Mouse (Mus musculus) hindbrain, postnatal 0 days (tissue): ENCODE results near the gene Usf3. TPM values are rescaled to one million over a fixed set of nuclear protein-coding genes. Genes with fewer than 3 reads are reported as not detected.

Source experiments
- ATAC-seq: fragments of 200-750 bp; cut with Nextera tagmentation; 2 replicates; pipeline ENCODE4 v1.8.0; 2017; ENCODE audit warnings: mild to moderate bottlenecking, moderate TSS enrichment, moderate library complexity
- DNase-seq: peaks from one replicate; pipeline ENCODE4 v3.0.0-alpha.2; 2015; ENCODE audit warnings: low spot score
- H3K27ac ChIP-seq: fragments of 300-500 bp; sonication (generic); 2 replicates; pipeline ENCODE4 v1.5.1; 2014; ENCODE audit warnings: mild to moderate bottlenecking
- H3K27me3 ChIP-seq: fragments of 300-500 bp; sonication (generic); 2 replicates; pipeline ENCODE4 v1.6.1; 2014; ENCODE audit warnings: low read length, mixed read lengths; ENCODE audit not compliant: insufficient read depth
- H3K36me3 ChIP-seq: fragments of 300-500 bp; sonication (generic); 2 replicates; pipeline ENCODE4 v1.6.1; 2014; ENCODE audit warnings: low read length, mixed read lengths; ENCODE audit not compliant: insufficient read depth
- H3K4me1 ChIP-seq: fragments of 300-500 bp; sonication (generic); 2 replicates; pipeline ENCODE4 v1.6.1; 2014; ENCODE audit warnings: antibody characterized with exemption, low read length, mixed read lengths; ENCODE audit not compliant: insufficient read depth
- H3K4me2 ChIP-seq: fragments of 300-500 bp; sonication (generic); 2 replicates; pipeline ENCODE4 v1.6.1; 2014; ENCODE audit warnings: low read depth, mild to moderate bottlenecking, low read length, moderate library complexity, mixed read lengths
- H3K4me3 ChIP-seq: fragments of 300-500 bp; sonication (generic); 2 replicates; pipeline ENCODE4 v1.5.1; 2014; ENCODE audit warnings: low read length
- H3K9ac ChIP-seq: fragments of 300-500 bp; sonication (generic); replicated peaks from 2 replicates; pipeline ENCODE4 v1.6.1; 2014; ENCODE audit warnings: mild to moderate bottlenecking, low read length, moderate library complexity, mixed read lengths
- H3K9me3 ChIP-seq: fragments of 300-500 bp; sonication (generic); 2 replicates; pipeline ENCODE4 v1.6.1; 2016; ENCODE audit warnings: low read length, mixed read lengths
- CTCF ChIP-seq: IDR thresholded peaks from 2 replicates; pipeline ENCODE4 v1.5.1; 2016; ENCODE audit warnings: antibody characterized with exemption, control low read depth, low read depth
- WGBS: fragments of 180-500 bp; shearing (Covaris S2); extraction: QIAGEN DNeasy Blood & Tissue Kit; methylation state at CpG from one replicate; pipeline ENCODE4 v1.1.7; 2014; 5-methylcytosine and 5-hydroxymethylcytosine counted together
- polyA plus RNA-seq: library from polyadenylated mRNA; unstranded; fragments of >200 nt; fragmentation: Nextera tagmentation; extraction: Ambion mirVana; gene quantifications from 2 replicates; pipeline ENCODE4 v1.2.1, GENCODE M21; 2015
- total RNA-seq: library from RNA; depleted of rRNA; stranded (reverse); fragments of >200 nt; gene quantifications from 2 replicates; pipeline ENCODE4 v1.2.3, GENCODE M21; 2014

Gene Usf3
- total and polyA plus RNA-seq, 2 experiments from 2014 or later: 1.9 to 13.8 TPM

- H3K4me3 ChIP-seq: peak overlapping the region; percentile 90
- no peaks in the 10 kb centered on the region for H3K36me3 ChIP-seq
- H3K9ac ChIP-seq: peak overlapping the region; percentile 92
- peak; percentile 100 for ATAC-seq
- WGBS: 1% methylated on average over 26 of the region's 26 CpGs
- TF ChIP-seq CTCF: peak; percentile 69
- peak; percentile 98 for DNase-seq
- H3K4me1 ChIP-seq: 0 out of 2 replicates have a peak, but pooled peaks cover 6% of the 10 kb centered on the region
- peak overlapping the region; percentile 89 for H3K27ac ChIP-seq
- H3K9me3 ChIP-seq: no peaks in the 10 kb centered on the region
- peak overlapping the region; percentile 92 for H3K4me2 ChIP-seq
- no peaks in the 10 kb centered on the region for H3K27me3 ChIP-seq
Measured at GRCm38 (mm10) chr16:44172297-44173154, 520 bp upstream of the Usf3 start.

GRCm38 (mm10) chr16:44173966-44174530, 1.0 kb downstream of the Usf3 start:
- DNase-seq (no peak), ATAC-seq (no peak)
- H3K9ac ChIP-seq: peak overlapping the region; percentile 92
- H3K4me1 ChIP-seq: 0 out of 2 replicates have a peak, but pooled peaks cover 6% of the 10 kb centered on the region
- peak overlapping the region; percentile 82 for H3K4me2 ChIP-seq
- H3K9me3 ChIP-seq: no peaks in the 10 kb centered on the region
- peak overlapping the region; percentile 90 for H3K4me3 ChIP-seq
- 19% methylated on average over 7 of the region's 7 CpGs for WGBS
- H3K27ac ChIP-seq: peak overlapping the region; percentile 89; the same call in 1 of the 2 replicates
- no peaks in the 10 kb centered on the region for H3K27me3 ChIP-seq
- no peaks in the 10 kb centered on the region for H3K36me3 ChIP-seq
- no peak for TF ChIP-seq CTCF

DNA sequence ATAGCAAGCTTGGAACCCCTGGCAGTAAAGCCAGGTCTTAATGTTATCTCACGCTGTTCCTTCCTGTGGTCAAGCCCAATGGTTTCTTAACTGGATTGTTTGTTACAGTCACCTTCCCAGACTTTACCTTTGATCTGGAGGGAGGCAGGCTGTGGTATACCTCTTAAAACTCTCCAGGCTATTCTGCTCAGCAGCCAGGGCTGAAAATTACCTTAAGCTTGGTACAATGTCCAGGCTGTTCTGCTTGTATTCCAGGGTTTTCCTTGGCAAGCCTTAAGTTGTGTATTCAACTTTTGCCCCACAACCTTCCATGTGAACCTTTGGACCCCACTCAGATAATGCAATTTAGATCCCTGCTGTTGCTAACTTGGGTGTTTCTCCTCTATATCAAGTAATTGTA, 2.0 kb downstream of the Usf3 start:
- TF ChIP-seq CTCF: no peak
- DNase-seq: no peak
- no peak for ATAC-seq
- Histone ChIP-seq H3K27ac (no peak overlapping the region), H3K9me3 (no peaks in the 10 kb centered on the region), H3K4me2 (no peak overlapping the region), H3K27me3 (no peaks in the 10 kb centered on the region), H3K9ac (no peak overlapping the region), H3K4me1 (0 out of 2 replicates have a peak, but pooled peaks cover 6% of the 10 kb centered on the region), H3K36me3 (no peaks in the 10 kb centered on the region), H3K4me3 (no peak overlapping the region)
- WGBS: 66% methylated on average over 1 of the region's 1 CpGs

DNA sequence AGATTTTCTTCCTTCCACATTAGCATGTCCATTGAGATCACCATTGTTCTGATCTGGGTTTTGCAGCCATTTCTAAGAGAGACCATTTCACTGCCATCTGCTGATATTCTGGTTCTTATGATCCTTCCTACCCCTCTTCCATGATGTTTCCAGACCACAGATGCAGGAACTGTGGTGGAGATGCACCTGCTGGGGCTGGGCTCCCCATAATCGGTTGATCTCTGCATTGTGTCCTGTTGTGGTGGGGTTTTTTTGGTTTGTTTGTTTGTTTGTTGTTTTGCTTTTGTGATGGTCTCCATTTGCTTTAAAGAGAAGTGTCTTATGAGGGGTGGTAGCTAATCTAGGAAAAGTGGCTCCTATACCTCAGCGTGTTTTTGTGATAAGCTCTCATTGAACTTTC, 3.5 kb downstream of the Usf3 start:
- no peak for DNase-seq

GRCm38 (mm10) chr16:44178555-44178954, 5.5 kb downstream of the Usf3 start:
- DNase-seq: no peak
- TF ChIP-seq CTCF: no peak
- no peak overlapping the region for H3K9ac ChIP-seq
- no peaks in the 10 kb centered on the region for H3K36me3 ChIP-seq
- H3K4me3 ChIP-seq: no peak overlapping the region
- H3K4me2 ChIP-seq: no peak overlapping the region
- H3K27me3 ChIP-seq: no peaks in the 10 kb centered on the region
- H3K9me3 ChIP-seq: no peaks in the 10 kb centered on the region
- WGBS: 76% methylated on average over 1 of the region's 1 CpGs
- 0 out of 2 replicates have a peak, but pooled peaks cover 6% of the 10 kb centered on the region for H3K4me1 ChIP-seq
- ATAC-seq: no peak
- no peak overlapping the region for H3K27ac ChIP-seq

More for the DNA sequence above, 3.5 kb downstream of the Usf3 start:
- Histone ChIP-seq H3K36me3 (no peaks in the 10 kb centered on the region), H3K4me2 (no peak overlapping the region), H3K9me3 (no peaks in the 10 kb centered on the region), H3K27me3 (no peaks in the 10 kb centered on the region), H3K9ac (no peak overlapping the region), H3K4me1 (0 out of 2 replicates have a peak, but pooled peaks cover 6% of the 10 kb centered on the region), H3K4me3 (no peak overlapping the region), H3K27ac (no peak overlapping the region)
- 92% methylated on average over 2 of the region's 2 CpGs for WGBS
- TF ChIP-seq CTCF: no peak
- ATAC-seq: no peak

- H3K4me1 ChIP-seq: no peaks in the 10 kb centered on the region
- ATAC-seq: no peak
- H3K4me2 ChIP-seq: no peak overlapping the region
- no peaks in the 10 kb centered on the region for H3K36me3 ChIP-seq
- H3K4me3 ChIP-seq: no peak overlapping the region
- H3K27me3 ChIP-seq: no peaks in the 10 kb centered on the region
- no peak for TF ChIP-seq CTCF
- no peaks in the 10 kb centered on the region for H3K9me3 ChIP-seq
- DNase-seq: no peak
- no peak overlapping the region for H3K27ac ChIP-seq
- no peak overlapping the region for H3K9ac ChIP-seq
- WGBS: 91% methylated on average over 1 of the region's 1 CpGs
Measured at GRCm38 (mm10) chr16:44182597-44182996, 9.6 kb downstream of the Usf3 start.
